Mouse (Mus musculus): ENCODE results near the gene Hes7.

The Hes7 gene

GRCm38 (mm10) chr11:69120221-69121000, at the start of gene Hes7:
Hes7 (plus strand) TSS chr11:69120404.
- peak in 1 of 2 experiments; percentile 1 for DNase-seq (ENCODE audit: low spot score in 2 of 2)

- peak; percentile 91 to 97 for DNase-seq (ENCODE audit: low spot score in 2 of 2)
Observed at GRCm38 (mm10) chr11:69070590-69071222, 49.5 kb upstream of the Hes7 start, which contains the start of gene Tmem107. Tmem107 (plus strand) TSS chr11:69070806.

GRCm38 (mm10) chr11:69071262-69071661, 48.9 kb upstream of the Hes7 start:
- DNase-seq (ENCODE audit: low spot score in 2 of 2): no peak

GRCm38 (mm10) chr11:69072234-69072633, 48.0 kb upstream of the Hes7 start:
- DNase-seq (ENCODE audit: low spot score in 2 of 2): no peak

- DNase-seq (ENCODE audit: low spot score in 2 of 2): no peak
Observed at GRCm38 (mm10) chr11:69072666-69073064, 47.5 kb upstream of the Hes7 start.

- peak; percentile 79 to 92 for DNase-seq (ENCODE audit: low spot score in 2 of 2)
Observed at GRCm38 (mm10) chr11:69073065-69073888, 46.9 kb upstream of the Hes7 start.

- DNase-seq (ENCODE audit: low spot score in 2 of 2): peak in 1 of 2 experiments; percentile 42
Observed at GRCm38 (mm10) chr11:69073951-69074775, 46.0 kb upstream of the Hes7 start.

GRCm38 (mm10) chr11:69074776-69075069, 45.5 kb upstream of the Hes7 start:
- no peak for DNase-seq (ENCODE audit: low spot score in 2 of 2)

- DNase-seq (ENCODE audit: low spot score in 2 of 2): no peak
Observed at GRCm38 (mm10) chr11:69075764-69076479, 44.3 kb upstream of the Hes7 start.

- no peak for DNase-seq (ENCODE audit: low spot score in 2 of 2)
Observed at GRCm38 (mm10) chr11:69076572-69076971, 43.6 kb upstream of the Hes7 start.

- DNase-seq (ENCODE audit: low spot score in 2 of 2): no peak
Observed at GRCm38 (mm10) chr11:69077316-69077715, 42.9 kb upstream of the Hes7 start.

GRCm38 (mm10) chr11:69078041-69078440, 42.2 kb upstream of the Hes7 start:
- no peak for DNase-seq (ENCODE audit: low spot score in 2 of 2)

- DNase-seq (ENCODE audit: low spot score in 2 of 2): no peak
Observed at GRCm38 (mm10) chr11:69078805-69079438, 41.3 kb upstream of the Hes7 start.

- DNase-seq (ENCODE audit: low spot score in 2 of 2): no peak
Observed at GRCm38 (mm10) chr11:69080102-69080854, 39.9 kb upstream of the Hes7 start.

GRCm38 (mm10) chr11:69080855-69081222, 39.4 kb upstream of the Hes7 start:
- no peak for DNase-seq (ENCODE audit: low spot score in 2 of 2)

- DNase-seq (ENCODE audit: low spot score in 2 of 2): no peak
Observed at GRCm38 (mm10) chr11:69081613-69082012, 38.6 kb upstream of the Hes7 start.

- DNase-seq (ENCODE audit: low spot score in 2 of 2): no peak
Observed at GRCm38 (mm10) chr11:69085608-69086007, 34.6 kb upstream of the Hes7 start.

GRCm38 (mm10) chr11:69086390-69086789, 33.8 kb upstream of the Hes7 start:
- peak in 1 of 2 experiments; percentile 78 for DNase-seq (ENCODE audit: low spot score in 2 of 2)

- no peak for DNase-seq (ENCODE audit: low spot score in 2 of 2)
Observed at GRCm38 (mm10) chr11:69087082-69087481, 33.1 kb upstream of the Hes7 start.

- DNase-seq (ENCODE audit: low spot score in 2 of 2): no peak
Observed at GRCm38 (mm10) chr11:69087597-69087996, 32.6 kb upstream of the Hes7 start.

Measured in frontal cortex, postnatal 36 days (tissue).